Mouse (Mus musculus) fibroblast of lung, adult 2 months (primary cell): ENCODE data around the gene Nfib.

Experiments
- DNase-seq: peaks from one replicate; pipeline ENCODE4 v3.0.0-alpha.2; 2011; ENCODE audit warnings: low read depth

Gene Nfib

GRCm38 (mm10) chr4:82497671-82498631, 207.6 kb downstream of the Nfib start:
- no peak for DNase-seq

DNA sequence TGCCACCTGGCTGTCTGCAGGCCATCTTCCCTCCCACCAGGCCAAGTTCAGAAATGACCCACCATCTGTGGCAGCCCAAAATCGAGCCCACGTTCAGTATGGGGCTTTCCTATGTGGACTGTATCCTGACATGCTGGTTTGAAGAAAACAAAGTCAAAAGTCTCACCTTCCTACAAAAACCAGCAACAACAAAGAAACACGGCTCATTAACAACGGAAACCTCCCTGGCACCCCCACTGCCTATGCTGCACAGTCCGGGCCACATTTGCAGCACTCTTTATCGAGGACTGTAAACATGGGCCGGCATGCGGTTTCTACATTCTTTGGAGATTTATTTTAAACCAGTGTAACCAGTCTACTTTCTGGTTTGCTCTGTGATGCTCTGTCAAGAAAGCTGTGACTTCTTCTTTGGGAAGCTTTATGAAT, 208.4 kb downstream of the Nfib start:
- no peak for DNase-seq

DNA sequence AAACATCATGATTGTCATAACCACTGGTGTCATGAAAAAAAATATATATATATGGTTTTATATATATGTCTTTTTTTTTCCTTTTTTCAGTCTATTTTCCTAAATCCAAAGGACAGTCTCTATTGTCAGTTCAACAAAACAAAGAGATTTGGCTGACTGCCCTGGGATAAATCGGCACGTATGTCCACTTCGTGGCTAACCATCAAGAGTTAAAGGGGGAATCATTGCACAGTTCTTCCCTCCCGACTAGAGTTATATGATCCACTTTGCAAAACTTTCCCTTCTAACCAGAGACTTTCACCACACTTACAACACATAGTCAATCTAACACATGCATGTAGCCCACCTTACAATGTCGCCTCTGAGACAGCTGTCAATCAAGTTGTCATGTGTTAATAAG, 209.2 kb downstream of the Nfib start:
- no peak for DNase-seq

GRCm38 (mm10) chr4:82495605-82496004, 209.9 kb downstream of the Nfib start:
- DNase-seq, result no peak

DNA sequence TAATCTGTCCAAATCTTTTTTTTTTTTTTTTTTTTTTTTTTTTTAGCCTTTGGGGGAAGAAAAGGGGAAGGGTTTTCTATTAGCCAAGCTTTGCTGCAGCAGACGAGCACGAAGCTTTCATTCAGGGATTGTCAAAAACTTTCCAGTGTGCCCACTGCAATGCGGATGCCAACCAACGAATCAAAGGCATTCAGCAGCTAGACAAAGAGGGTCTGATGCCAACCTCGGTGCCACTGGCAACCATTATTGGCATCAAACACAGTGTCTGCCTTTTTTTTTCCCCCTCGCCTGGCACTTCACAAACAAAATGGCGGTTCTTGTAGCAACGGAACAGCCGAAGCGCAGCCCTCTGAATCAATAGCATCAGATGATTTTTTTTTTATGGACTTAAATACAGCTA, 210.7 kb downstream of the Nfib start:
- DNase-seq, result no peak

GRCm38 (mm10) chr4:82494424-82494823, 211.1 kb downstream of the Nfib start:
- DNase-seq, result no peak

DNA sequence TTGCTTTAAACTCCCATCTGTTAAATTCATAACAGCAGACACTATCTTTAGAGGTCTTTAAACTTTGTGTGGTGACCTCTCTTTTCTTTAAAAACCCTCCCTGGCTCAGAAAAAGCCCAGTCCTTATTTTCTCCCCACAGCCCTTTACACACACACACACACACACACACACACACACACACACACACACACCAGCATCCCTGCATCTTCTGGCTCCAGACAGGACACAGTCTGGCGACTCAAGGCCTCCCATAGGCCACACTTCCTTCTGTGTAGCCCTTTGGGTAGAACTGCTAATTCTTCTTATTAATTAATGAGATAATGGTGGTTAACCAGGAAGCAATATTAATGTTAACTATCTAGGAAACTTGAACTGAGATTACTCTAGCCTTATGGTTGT, 211.7 kb downstream of the Nfib start:
- no peak for DNase-seq

DNA sequence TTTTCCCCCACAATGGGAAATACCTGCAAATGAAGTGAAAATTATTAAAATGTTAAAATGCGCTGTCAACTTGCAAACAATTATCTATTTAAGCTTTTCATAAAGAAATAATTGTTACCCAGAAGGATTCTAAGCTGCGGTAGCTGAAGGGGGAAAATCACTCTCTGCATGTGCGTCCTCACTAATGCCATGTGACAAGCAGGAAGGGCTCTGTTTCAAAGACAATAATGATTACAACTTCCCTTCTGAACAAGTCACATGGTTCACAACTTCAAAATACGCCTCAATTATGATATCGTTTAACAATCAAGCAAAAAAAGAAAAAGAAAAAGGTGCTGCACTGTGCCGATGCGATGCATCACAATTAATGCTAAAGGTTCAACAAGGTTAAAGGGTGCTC, 212.2 kb downstream of the Nfib start:
- no peak for DNase-seq

GRCm38 (mm10) chr4:82492737-82493136, 212.8 kb downstream of the Nfib start:
- no peak for DNase-seq

DNA sequence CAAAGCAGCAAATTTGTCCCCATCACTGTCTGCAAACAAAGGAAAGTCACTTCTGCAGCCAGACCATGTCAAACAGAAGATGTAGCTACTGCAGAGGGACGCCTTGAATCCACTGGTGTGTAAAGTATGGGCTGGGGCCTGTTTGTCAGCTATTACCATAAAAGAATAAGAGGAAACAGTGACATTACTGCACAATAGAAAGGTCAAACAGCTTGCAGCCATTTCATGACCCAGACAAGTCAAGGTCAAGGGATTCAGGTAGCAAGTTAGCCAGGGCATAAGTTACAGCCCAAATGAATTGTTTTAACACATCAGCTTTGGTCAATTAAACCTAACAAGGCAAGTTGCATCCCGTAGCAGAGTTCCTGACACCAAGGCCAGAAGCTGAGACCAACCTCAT, 215.6 kb downstream of the Nfib start:
- no peak for DNase-seq

- no peak for DNase-seq
Measured at GRCm38 (mm10) chr4:82485910-82486309, 219.6 kb downstream of the Nfib start.

- no peak for DNase-seq
Measured at GRCm38 (mm10) chr4:82483871-82484270, 221.7 kb downstream of the Nfib start.

- DNase-seq, result no peak
Measured at GRCm38 (mm10) chr4:82483298-82483697, 222.3 kb downstream of the Nfib start.

DNA sequence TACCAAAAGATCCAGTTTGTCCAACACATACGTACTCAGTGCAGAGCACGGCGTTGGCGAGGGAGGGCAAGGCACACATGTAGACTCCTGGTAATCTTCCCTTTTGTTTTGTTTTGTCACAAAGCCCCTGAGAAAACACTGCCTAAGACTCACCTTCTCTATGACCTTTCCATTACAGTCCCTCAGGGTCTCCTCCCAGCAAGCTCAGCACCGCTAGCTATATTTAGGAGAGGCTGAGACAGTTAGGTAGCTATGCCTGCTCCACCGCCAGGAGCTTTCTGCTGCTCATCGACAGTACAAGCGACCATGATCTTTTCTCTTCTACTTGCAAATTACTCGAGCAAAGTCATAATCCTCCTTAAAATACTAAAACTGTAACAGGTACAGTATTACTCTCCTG, 224.9 kb downstream of the Nfib start:
- no peak for DNase-seq

GRCm38 (mm10) chr4:82479394-82479793, 226.2 kb downstream of the Nfib start:
- no peak for DNase-seq

DNA sequence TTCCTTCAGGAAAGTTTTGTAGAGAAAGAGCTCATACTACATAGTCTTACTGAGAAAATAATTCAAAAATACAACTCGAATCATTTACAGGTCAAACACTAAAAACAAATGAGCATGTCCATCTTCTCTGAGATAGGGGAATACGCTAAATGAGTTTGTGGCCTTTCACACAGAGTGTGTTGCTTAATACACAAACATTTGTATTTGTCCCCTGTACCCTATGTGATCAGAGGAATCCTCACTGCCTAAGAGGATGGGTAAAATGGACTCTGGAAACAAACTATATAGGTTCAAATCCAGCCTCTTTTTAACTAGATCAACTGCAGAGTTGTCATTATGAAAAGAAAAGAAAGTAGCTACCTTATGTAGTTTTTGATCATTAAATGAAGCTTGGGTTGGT, 227.8 kb downstream of the Nfib start:
- no peak for DNase-seq

GRCm38 (mm10) chr4:82476411-82476810, 229.1 kb downstream of the Nfib start:
- no peak for DNase-seq

DNA sequence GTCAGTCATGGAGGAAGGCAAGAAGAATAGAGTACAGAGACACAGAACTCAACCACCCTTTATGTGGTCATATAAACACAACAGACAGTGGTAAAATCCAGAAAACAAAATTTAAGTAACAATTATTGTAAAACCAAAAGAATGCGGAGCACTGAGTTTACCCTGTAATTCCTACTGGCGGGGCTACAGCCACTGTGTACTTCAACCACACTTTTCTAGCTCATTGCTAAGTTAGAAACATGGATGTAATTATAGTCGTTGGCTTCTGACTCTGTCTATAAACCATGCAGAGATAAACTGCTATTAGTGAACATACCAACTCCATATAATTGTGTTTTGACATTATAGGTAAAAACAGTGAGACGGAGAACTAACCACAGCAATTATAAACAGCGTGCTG, 231.2 kb downstream of the Nfib start:
- no peak for DNase-seq

DNA sequence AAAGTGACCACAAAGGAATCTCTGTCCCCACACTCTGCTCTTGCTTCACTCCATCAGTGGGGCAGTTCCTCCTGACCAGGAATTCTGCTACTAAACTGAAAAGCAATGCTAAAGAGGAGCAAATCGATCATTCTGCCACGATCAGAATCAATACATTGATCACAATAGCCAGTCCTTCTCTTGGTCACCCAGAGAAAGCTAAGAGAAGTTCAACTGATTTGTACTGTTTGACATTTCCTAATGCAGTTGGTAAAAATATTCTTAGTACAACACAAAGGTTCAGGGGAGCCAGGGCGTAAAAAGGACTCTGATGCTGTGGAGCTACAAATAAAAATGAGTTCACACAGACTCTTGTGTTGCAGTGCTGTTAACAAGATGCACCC, 234.6 kb downstream of the Nfib start:
- no peak for DNase-seq

GRCm38 (mm10) chr4:82470212-82470937, 235.2 kb downstream of the Nfib start:
- DNase-seq, result no peak

DNA sequence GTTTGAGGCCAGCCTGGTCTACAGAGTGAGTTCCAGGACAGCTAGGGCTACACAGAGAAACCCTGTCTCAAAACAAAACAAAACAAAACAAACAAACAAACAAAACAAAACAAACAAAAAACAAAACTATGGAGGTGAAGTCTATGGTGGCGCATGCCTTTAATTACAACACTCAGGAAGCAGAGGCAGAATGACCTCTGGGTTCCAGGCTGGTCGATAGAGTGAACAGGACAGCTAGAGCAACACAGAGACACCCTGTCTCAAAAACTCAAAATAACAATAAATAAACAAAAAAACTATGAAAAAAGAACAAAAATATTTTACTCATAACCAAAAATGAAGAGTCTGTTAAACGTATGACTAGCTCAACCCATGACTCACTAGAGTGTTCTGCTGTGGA, 236.6 kb downstream of the Nfib start:
- DNase-seq, result no peak

- DNase-seq, result no peak
Measured at GRCm38 (mm10) chr4:82466717-82467116, 238.8 kb downstream of the Nfib start.

GRCm38 (mm10) chr4:82466144-82466543, 239.4 kb downstream of the Nfib start:
- no peak for DNase-seq
